Mouse (Mus musculus): ENCODE results near the gene Gm4869. TPM values are rescaled to one million over a fixed set of nuclear protein-coding genes. Genes with fewer than 3 reads are reported as not detected.

Gm4869 gene
- polyA plus RNA-seq, 1 experiment from 2014 or later: 0.47 TPM

DNA sequence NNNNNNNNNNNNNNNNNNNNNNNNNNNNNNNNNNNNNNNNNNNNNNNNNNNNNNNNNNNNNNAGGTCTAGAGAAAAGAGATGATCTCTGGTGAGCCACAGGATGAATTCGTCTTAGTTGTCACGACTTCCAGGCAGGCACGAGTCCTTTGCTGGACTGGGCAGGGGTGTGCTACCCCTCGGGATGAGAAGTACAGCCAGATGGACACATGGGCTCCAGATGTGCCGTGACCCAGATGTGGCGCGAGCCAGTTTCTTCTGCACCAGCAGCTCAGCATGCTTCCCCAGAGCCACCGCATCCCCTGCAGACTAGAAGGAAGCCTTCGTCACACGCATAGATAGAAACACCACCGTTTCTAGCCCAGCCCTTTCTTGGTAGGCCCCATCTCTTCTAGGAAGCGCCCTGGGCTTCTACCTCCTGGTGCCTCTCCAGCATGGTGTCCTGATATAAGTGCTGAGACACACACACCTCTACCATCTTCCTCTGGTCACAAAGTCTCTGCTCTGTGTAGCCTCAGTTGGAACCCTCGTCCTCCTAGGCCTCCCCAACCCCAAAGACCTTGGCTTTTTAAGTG lies 92.8 kb downstream of the Gm4869 start:
- Histone ChIP-seq H3K36me3 (no peaks in the 10 kb centered on the region), H3K27ac (replicated peaks) (0 out of 2 replicates have a peak overlapping the region, but pooled peaks have one; percentile 22), H3K27me3 (no peaks in the 10 kb centered on the region), H3K4me3 (replicated peaks) (no peak overlapping the region), H3K9me3 (replicated peaks) (no peaks in the 10 kb centered on the region), H3K4me1 (peaks cover 8% of the 10 kb centered on the region), H3K4me2 (replicated peaks) (no peak overlapping the region), H3K9ac (no peak overlapping the region)
- 52% methylated on average over 13 of the region's 13 CpGs for WGBS
- ATAC-seq (ENCODE audit: insufficient number of reproducible peaks, low FRiP score, low TSS enrichment, low read depth): no peak

- no peak for ATAC-seq (ENCODE audit: insufficient number of reproducible peaks, low FRiP score, low TSS enrichment, low read depth)
- no peak overlapping the region for H3K4me2 ChIP-seq (replicated peaks)
- peaks cover 8% of the 10 kb centered on the region for H3K4me1 ChIP-seq
- no peaks in the 10 kb centered on the region for H3K9me3 ChIP-seq (replicated peaks)
- H3K36me3 ChIP-seq: no peaks in the 10 kb centered on the region
- H3K9ac ChIP-seq: no peak overlapping the region
- H3K27ac ChIP-seq (replicated peaks): no peak overlapping the region
- no peaks in the 10 kb centered on the region for H3K27me3 ChIP-seq
- H3K4me3 ChIP-seq (replicated peaks): no peak overlapping the region
- 14% methylated on average over 8 of the region's 8 CpGs for WGBS
Measured at GRCm38 (mm10) chr5:140540106-140540505, 94.7 kb downstream of the Gm4869 start.

DNA sequence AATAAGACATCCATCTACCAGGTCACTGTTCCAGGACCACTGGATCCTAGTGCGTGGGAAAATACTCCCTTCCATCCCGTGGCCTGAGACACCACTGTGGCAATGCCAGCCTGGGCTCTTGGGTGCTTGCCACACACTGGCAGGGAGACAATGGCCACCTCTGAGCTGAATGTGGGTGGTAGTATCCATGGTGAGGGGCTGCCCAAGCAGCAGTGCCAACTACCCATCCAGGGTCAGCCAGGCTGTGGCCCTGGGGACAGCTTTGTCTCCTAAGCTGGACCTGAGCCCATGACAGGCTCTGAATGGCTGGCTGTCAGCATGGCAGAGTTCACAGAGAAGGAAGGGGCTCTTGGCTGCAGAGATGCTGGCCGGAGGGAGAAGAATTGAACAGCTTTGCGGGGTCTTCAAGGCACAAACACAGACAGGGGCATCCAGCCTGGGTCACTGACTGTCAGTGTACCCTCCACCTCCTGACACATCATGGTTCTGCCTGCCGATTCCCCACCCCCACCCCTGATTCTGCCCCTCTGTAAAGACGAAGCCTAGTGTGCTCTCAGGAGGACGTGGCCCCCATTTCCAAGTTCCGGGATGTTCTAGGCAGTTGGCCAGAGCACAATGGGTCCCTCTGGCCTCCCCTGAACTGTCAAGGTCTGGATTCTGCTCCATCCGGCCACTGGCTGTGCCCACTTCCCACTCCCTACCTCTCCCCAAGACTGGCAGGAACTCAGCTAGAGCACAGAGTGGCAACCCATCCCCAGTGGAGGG lies 97.5 kb downstream of the Gm4869 start:
- H3K27me3 ChIP-seq: no peaks in the 10 kb centered on the region
- WGBS: 77% methylated on average over 9 of the region's 9 CpGs
- no peak overlapping the region for H3K9ac ChIP-seq

More for the DNA sequence above, 97.5 kb downstream of the Gm4869 start:
- Histone ChIP-seq H3K4me1 (no peaks in the 10 kb centered on the region), H3K9me3 (replicated peaks) (no peaks in the 10 kb centered on the region), H3K4me2 (replicated peaks) (no peak overlapping the region), H3K36me3 (no peaks in the 10 kb centered on the region), H3K4me3 (replicated peaks) (no peak overlapping the region), H3K27ac (replicated peaks) (no peak overlapping the region)
- ATAC-seq (ENCODE audit: insufficient number of reproducible peaks, low FRiP score, low TSS enrichment, low read depth): no peak

Small RNAs within 50 kb of the gene (microRNA-seq; reads per million reads assigned to microRNA genes)
- not detected for gene Mir7038 (ENCODE audit: borderline number of aligned reads)

Other genes starting within 250 kb of the Gm4869 start
- gene Mad1l1, start 124.1 kb upstream of the Gm4869 start, polyA plus RNA-seq (2015; fragmentation: Nextera tagmentation; extraction: Ambion mirVana): 48.2 and 49.7 TPM in 2 replicates
- gene Nudt1, start 124.0 kb upstream of the Gm4869 start, polyA plus RNA-seq (2015; fragmentation: Nextera tagmentation; extraction: Ambion mirVana): 39.2 and 46.9 TPM in 2 replicates
- 20.4 and 21.9 TPM in 2 replicates for gene Mrm2, start 113.7 kb upstream of the Gm4869 start, polyA plus RNA-seq (2015; fragmentation: Nextera tagmentation; extraction: Ambion mirVana)
- 21.2 and 23.3 TPM in 2 replicates for gene Snx8, start 56.4 kb upstream of the Gm4869 start, polyA plus RNA-seq (2015; fragmentation: Nextera tagmentation; extraction: Ambion mirVana)
- gene Eif3b, start 26.3 kb upstream of the Gm4869 start, polyA plus RNA-seq (2015; fragmentation: Nextera tagmentation; extraction: Ambion mirVana): 126 and 130 TPM in 2 replicates
- 28.9 and 30.6 TPM in 2 replicates for gene Chst12, start 59.9 kb downstream of the Gm4869 start, polyA plus RNA-seq (2015; fragmentation: Nextera tagmentation; extraction: Ambion mirVana)
- gene Grifin, start 119.4 kb downstream of the Gm4869 start, polyA plus RNA-seq (2015; fragmentation: Nextera tagmentation; extraction: Ambion mirVana): not detected in 2 replicates
- 31.8 and 36.0 TPM in 2 replicates for gene Lfng, start 161.7 kb downstream of the Gm4869 start, polyA plus RNA-seq (2015; fragmentation: Nextera tagmentation; extraction: Ambion mirVana)
- gene Ttyh3, start 203.4 kb downstream of the Gm4869 start, polyA plus RNA-seq (2015; fragmentation: Nextera tagmentation; extraction: Ambion mirVana): 42.3 and 43.7 TPM in 2 replicates

Data from embryonic facial prominence, embryonic 15.5 days (tissue).